Mouse (Mus musculus) intestine, embryonic 15.5 days (tissue): ENCODE results near the gene Glyr1. TPM values are rescaled to one million over a fixed set of nuclear protein-coding genes. Genes with fewer than 3 reads are reported as not detected.

ENCODE experiments used
- ATAC-seq: fragments of 200-750 bp; cut with Nextera tagmentation; 2 replicates; pipeline ENCODE4 v1.8.0; 2017; ENCODE audit warnings: moderate TSS enrichment, moderate library complexity
- H3K27ac ChIP-seq: fragments of 300-500 bp; sonication (generic); 2 replicates; pipeline ENCODE4 v1.5.1; 2015; ENCODE audit warnings: mild to moderate bottlenecking, inconsistent platforms
- H3K27me3 ChIP-seq: fragments of 300-500 bp; sonication (generic); replicated peaks from 2 replicates; pipeline ENCODE4 v1.6.1; 2015; ENCODE audit warnings: inconsistent platforms
- H3K36me3 ChIP-seq: fragments of 300-500 bp; sonication (generic); 2 replicates; pipeline ENCODE4 v1.6.1; 2015; ENCODE audit warnings: inconsistent platforms
- H3K4me1 ChIP-seq: fragments of 300-500 bp; sonication (generic); replicated peaks from 2 replicates; pipeline ENCODE4 v1.6.1; 2015; ENCODE audit warnings: inconsistent platforms
- H3K4me2 ChIP-seq: fragments of 300-500 bp; sonication (generic); replicated peaks from 2 replicates; pipeline ENCODE4 v1.6.1; 2015; ENCODE audit warnings: mild to moderate bottlenecking, inconsistent platforms
- H3K4me3 ChIP-seq: fragments of 300-500 bp; sonication (generic); replicated peaks from 2 replicates; pipeline ENCODE4 v1.5.1; 2015; ENCODE audit warnings: inconsistent platforms
- H3K9ac ChIP-seq: fragments of 300-500 bp; sonication (generic); 2 replicates; pipeline ENCODE4 v1.6.1; 2015; ENCODE audit warnings: inconsistent platforms
- H3K9me3 ChIP-seq: fragments of 300-500 bp; sonication (generic); 2 replicates; pipeline ENCODE4 v1.6.1; 2016; ENCODE audit warnings: inconsistent platforms
- WGBS: fragments of 180-500 bp; shearing (Covaris S2); methylation state at CpG from one replicate; pipeline ENCODE4 v1.1.7; 2015; 5-methylcytosine and 5-hydroxymethylcytosine counted together
- polyA plus RNA-seq: library from polyadenylated mRNA; unstranded; fragments of >200 nt; fragmentation: Nextera tagmentation; extraction: Ambion mirVana; gene quantifications from 2 replicates; pipeline ENCODE4 v1.2.1, GENCODE M21; 2015

The Glyr1 gene
- polyA plus RNA-seq, 1 experiment from 2014 or later = 136 TPM

DNA sequence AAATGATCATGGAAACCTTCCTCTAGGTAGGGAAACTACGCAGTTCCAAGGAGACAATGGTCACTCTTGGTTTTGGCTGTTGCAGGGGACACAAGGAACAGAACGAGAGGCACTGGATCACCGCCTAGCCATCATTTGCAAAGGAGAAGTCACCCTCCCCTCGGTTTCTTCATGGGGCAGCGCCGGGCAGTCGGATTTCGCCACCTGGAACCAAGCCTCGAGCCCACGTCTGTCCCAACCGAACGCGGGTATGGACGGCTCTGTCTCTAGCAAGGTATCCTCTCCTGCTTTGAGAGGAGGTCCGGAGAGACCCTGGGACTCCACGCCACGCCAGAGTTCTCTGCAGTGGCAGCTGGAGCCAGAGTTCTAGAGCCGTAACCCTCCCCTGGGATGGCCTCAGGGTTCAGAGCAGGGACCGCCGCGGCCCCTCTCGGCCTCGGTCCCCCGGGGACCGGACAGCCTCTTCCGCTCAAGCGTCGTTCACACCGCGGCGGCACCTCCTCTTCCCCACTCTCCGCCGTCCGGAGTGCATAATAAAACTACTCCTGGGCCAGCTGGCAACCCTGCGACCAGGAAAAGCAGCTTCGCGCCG is 385 bp downstream of the Glyr1 start:
- peak; percentile 62 for ATAC-seq
- peak overlapping the region; percentile 97 for H3K9ac ChIP-seq
- peak overlapping the region; percentile 98 for H3K4me3 ChIP-seq
- under 1% methylated on average over 38 of the region's 38 CpGs for WGBS
- 0 out of 2 replicates have a peak, but pooled peaks cover 7% of the 10 kb centered on the region for H3K4me1 ChIP-seq
- peaks cover 18% of the 10 kb centered on the region for H3K36me3 ChIP-seq
- H3K27ac ChIP-seq = peak overlapping the region; percentile 88
- no peaks in the 10 kb centered on the region for H3K9me3 ChIP-seq
- peak overlapping the region; percentile 76 for H3K4me2 ChIP-seq
- no peaks in the 10 kb centered on the region for H3K27me3 ChIP-seq

- H3K36me3 ChIP-seq = peaks cover 22% of the 10 kb centered on the region
- 90% methylated on average over 3 of the region's 3 CpGs for WGBS
Observed at GRCm38 (mm10) chr16:5045322-5045721, 4.3 kb downstream of the Glyr1 start.

GRCm38 (mm10) chr16:5036649-5037234 is 12.9 kb downstream of the Glyr1 start:
- WGBS = 86% methylated on average over 5 of the region's 5 CpGs
- no peaks in the 10 kb centered on the region for H3K9me3 ChIP-seq
- H3K27me3 ChIP-seq = no peaks in the 10 kb centered on the region
- H3K27ac ChIP-seq = no peak overlapping the region
- no peak overlapping the region for H3K4me3 ChIP-seq
- H3K9ac ChIP-seq = no peak overlapping the region
- H3K36me3 ChIP-seq = peaks cover 43% of the 10 kb centered on the region
- no peaks in the 10 kb centered on the region for H3K4me1 ChIP-seq
- H3K4me2 ChIP-seq = no peak overlapping the region
- ATAC-seq = no peak

More at GRCm38 (mm10) chr16:5045322-5045721, 4.3 kb downstream of the Glyr1 start:
- no peak overlapping the region for H3K4me3 ChIP-seq
- H3K4me1 ChIP-seq = 0 out of 2 replicates have a peak, but pooled peaks cover 5% of the 10 kb centered on the region
- no peak overlapping the region for H3K4me2 ChIP-seq
- no peak overlapping the region for H3K9ac ChIP-seq
- H3K9me3 ChIP-seq = no peaks in the 10 kb centered on the region
- H3K27me3 ChIP-seq = no peaks in the 10 kb centered on the region
- ATAC-seq = no peak
- no peak overlapping the region for H3K27ac ChIP-seq

DNA sequence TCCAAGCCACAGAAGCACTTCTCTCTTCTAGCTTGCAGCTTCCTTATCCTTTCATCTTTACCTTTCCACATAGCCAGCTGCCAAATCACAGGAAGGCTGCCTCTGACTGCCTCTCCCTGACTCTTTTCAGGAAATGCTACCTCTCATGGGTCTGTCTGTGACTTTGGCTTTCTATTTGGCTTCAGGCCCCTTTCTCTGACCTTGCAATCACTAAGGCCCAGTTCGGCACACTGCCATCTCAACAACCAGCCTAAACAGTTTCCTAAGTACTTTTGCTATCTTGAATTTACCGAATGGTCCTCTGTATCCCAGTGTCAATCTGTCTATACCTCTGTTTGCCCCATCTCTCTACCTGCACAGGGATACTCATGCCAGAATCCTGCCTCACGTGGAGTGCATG is 14.1 kb downstream of the Glyr1 start:
- no peaks in the 10 kb centered on the region for H3K9me3 ChIP-seq
- no peak overlapping the region for H3K27ac ChIP-seq
- no peak for ATAC-seq
- H3K4me2 ChIP-seq = no peak overlapping the region
- no peak overlapping the region for H3K4me3 ChIP-seq
- no peak overlapping the region for H3K9ac ChIP-seq
- H3K4me1 ChIP-seq = no peaks in the 10 kb centered on the region
- WGBS = 95% methylated on average over 3 of the region's 3 CpGs
- no peaks in the 10 kb centered on the region for H3K27me3 ChIP-seq
- peaks cover 47% of the 10 kb centered on the region for H3K36me3 ChIP-seq

GRCm38 (mm10) chr16:5029847-5030246 is 19.8 kb downstream of the Glyr1 start:
- Histone ChIP-seq H3K4me3 (no peak overlapping the region), H3K9me3 (no peaks in the 10 kb centered on the region), H3K36me3 (peaks cover 62% of the 10 kb centered on the region), H3K27me3 (no peaks in the 10 kb centered on the region), H3K27ac (no peak overlapping the region), H3K9ac (no peak overlapping the region), H3K4me1 (no peaks in the 10 kb centered on the region), H3K4me2 (no peak overlapping the region)
- WGBS = 59% methylated on average over 2 of the region's 2 CpGs
- peak; percentile 59 for ATAC-seq

DNA sequence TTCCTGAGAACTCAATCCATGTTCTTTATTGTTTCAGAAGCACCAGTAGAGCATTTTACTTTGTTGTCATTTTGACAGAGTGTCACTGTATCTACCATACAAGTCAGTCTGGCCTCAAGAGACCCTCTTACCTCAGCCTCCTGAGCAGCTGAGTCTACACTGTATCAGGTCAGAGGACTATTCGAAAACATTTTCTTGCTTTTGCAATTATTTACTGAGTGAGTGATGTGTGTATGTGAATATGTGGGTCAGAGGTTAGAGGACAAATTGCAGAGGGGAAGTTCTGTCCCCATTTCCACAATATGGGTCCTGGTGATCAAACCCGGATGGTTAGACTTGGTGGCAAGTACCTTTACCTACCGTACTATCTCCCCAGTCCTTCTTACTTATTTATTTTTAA is 25.6 kb downstream of the Glyr1 start:
- no peak for ATAC-seq
- WGBS = 92% methylated on average over 3 of the region's 3 CpGs
- H3K4me3 ChIP-seq = no peak overlapping the region
- H3K4me1 ChIP-seq = no peaks in the 10 kb centered on the region
- H3K27ac ChIP-seq = no peak overlapping the region
- H3K9me3 ChIP-seq = no peaks in the 10 kb centered on the region
- no peak overlapping the region for H3K9ac ChIP-seq
- H3K36me3 ChIP-seq = peaks cover 55% of the 10 kb centered on the region
- no peak overlapping the region for H3K4me2 ChIP-seq
- H3K27me3 ChIP-seq = no peaks in the 10 kb centered on the region

DNA sequence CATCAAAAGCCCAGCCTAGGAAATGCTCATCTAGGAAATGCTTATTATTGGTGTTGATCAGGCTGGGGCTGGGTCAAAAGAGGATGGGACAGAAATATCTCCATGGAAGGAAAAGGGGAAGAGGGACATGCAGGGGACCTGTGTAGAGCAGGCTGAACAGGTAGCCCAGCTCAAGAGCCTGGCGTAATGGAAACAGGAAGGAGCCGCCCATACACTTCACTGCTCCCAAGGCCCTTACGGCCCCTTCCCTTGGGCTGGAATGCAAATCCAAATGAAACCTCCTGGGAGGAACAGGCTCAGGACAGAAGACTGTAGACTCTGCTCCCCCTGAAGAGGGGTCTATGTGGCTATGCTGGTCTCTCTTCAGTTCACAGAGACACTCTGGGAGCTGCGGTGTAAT is 35.1 kb downstream of the Glyr1 start:
- no peak overlapping the region for H3K4me2 ChIP-seq
- 81% methylated on average over 4 of the region's 4 CpGs for WGBS
- peaks cover 12% of the 10 kb centered on the region; the same call in 1 of the 2 replicates for H3K4me1 ChIP-seq
- no peak for ATAC-seq
- no peak overlapping the region; the same call in 1 of the 2 replicates for H3K27ac ChIP-seq
- H3K27me3 ChIP-seq = no peaks in the 10 kb centered on the region
- H3K4me3 ChIP-seq = no peak overlapping the region
- H3K9ac ChIP-seq = no peak overlapping the region
- H3K36me3 ChIP-seq = peaks cover 46% of the 10 kb centered on the region
- H3K9me3 ChIP-seq = no peaks in the 10 kb centered on the region

GRCm38 (mm10) chr16:5013054-5013838 is 36.4 kb downstream of the Glyr1 start, which contains the start of gene Rogdi:
Gene Rogdi (minus strand): TSS chr16:5013553.
- WGBS = under 1% methylated on average over 63 of the region's 63 CpGs
- Histone ChIP-seq H3K27ac (peak within 1 kb of the TSS; percentile 56), H3K4me2 (peak within 1 kb of the TSS; percentile 83), H3K27me3 (no peaks in the 10 kb centered on the region), H3K9ac (peak within 1 kb of the TSS; percentile 66), H3K4me3 (peak within 1 kb of the TSS; percentile 71), H3K36me3 (peaks cover 33% of the 10 kb centered on the region), H3K4me1 (peaks cover 12% of the 10 kb centered on the region; the same call in 1 of the 2 replicates), H3K9me3 (no peaks in the 10 kb centered on the region)
- peak; percentile 97 for ATAC-seq

DNA sequence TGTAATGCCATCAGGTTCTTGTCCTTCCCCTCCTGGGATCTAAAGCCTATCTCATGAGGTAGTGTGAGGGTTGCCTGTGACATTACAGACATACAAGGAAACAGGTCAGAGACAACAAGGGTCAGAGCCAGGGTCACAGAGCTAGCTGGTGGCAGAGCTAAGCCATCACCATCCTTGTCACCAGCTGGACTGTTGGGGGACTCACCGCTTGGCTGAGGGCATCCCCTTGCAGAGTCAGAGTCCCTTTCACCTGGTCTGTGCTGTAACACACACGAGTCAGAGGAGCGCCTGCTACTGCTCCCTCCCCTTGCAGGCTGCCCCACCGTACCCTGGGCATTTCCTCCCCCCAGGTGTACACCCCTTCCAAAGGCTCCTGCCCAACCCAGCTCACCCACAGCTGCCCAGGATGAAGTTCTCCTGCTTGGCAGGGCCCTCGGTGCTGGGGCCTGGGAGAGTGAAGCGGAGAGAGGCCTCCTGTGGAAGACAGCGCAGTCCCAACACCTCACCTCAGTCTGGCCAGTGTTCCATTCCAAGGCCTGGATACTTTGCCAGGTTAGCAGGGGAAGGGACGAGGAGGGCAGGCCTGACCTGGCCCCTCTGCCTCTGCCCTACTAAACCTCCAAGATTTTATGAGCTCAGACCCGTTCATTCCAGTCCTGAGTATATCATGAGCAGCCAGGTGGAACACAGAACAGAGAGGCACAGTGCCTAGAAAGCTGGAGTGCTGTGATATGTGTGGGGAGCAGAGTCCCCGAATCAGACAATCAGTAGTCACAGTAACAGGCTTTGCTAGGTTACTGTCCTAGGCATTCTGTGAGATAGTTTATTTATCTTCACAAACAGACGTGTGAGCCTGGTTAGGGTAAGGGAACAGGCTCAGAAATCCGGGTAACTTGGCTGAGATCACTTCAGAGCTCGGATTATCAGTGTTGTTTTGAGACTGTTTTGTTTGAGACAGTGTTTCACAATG is 37.3 kb downstream of the Glyr1 start:
- Histone ChIP-seq H3K9me3 (no peaks in the 10 kb centered on the region), H3K36me3 (peaks cover 25% of the 10 kb centered on the region), H3K9ac (peak overlapping the region; percentile 66), H3K27ac (no peak overlapping the region), H3K27me3 (no peaks in the 10 kb centered on the region), H3K4me2 (peak overlapping the region; percentile 83), H3K4me1 (peaks cover 12% of the 10 kb centered on the region; the same call in 1 of the 2 replicates), H3K4me3 (peak overlapping the region; percentile 71)
- ATAC-seq = no peak
- WGBS = 44% methylated on average over 13 of the region's 13 CpGs

DNA sequence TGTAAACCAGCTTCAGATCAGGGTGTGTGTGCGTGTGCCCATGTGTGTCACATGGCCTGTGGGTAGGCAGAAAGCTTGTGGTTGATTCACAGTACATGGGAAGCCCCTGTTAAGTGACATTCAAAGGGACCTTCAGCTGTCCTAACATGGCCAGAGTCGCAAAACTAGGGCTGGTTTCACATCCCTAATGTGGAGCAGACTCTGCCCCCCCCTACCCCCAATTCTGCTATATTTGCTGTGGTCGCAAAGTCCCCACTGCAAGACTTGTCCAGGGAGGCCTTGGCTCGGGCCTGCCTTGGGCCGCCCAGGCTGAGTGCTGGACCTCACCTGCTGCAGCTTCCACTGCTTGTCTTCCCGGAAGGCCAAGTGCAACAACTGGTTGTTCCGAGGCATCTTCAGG is 38.4 kb downstream of the Glyr1 start:
- Histone ChIP-seq H3K9me3 (no peaks in the 10 kb centered on the region), H3K27me3 (no peaks in the 10 kb centered on the region), H3K27ac (no peak overlapping the region), H3K36me3 (peaks cover 17% of the 10 kb centered on the region), H3K9ac (no peak overlapping the region), H3K4me2 (no peak overlapping the region), H3K4me1 (peaks cover 12% of the 10 kb centered on the region; the same call in 1 of the 2 replicates), H3K4me3 (no peak overlapping the region)
- ATAC-seq = no peak
- 85% methylated on average over 7 of the region's 7 CpGs for WGBS

DNA sequence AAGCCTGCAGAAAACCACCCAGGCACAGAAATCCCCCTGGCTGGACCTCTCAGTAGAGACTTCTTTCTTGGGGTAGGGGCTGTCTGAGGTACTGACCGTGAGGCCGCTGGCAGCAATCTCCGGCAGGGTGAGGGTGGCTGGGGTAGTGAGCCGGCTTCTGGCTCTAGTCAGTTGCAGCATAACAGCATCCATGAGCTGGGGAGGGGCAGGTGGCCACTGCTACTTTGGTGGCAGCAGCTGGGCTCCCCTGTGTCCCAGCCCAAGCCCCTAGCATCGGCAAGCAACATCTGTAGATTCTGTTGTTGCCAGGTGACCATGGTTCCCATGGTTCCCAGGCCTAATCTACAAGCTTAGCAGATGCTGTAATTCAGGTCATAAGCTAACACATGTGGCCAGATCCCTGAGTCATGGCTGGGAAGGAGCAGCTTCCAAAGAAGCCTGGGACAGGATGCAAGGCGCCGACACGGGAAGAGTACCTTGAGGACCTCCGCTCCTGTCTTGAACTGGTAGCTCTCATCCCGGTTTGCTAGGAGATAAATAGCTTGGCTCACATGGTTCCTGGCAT is 39.2 kb downstream of the Glyr1 start:
- H3K36me3 ChIP-seq = peaks cover 10% of the 10 kb centered on the region
- no peak overlapping the region for H3K4me2 ChIP-seq
- no peak overlapping the region for H3K9ac ChIP-seq
- no peak for ATAC-seq
- H3K4me1 ChIP-seq = peaks cover 12% of the 10 kb centered on the region; the same call in 1 of the 2 replicates
- 85% methylated on average over 10 of the region's 10 CpGs for WGBS
- no peaks in the 10 kb centered on the region for H3K27me3 ChIP-seq
- no peak overlapping the region for H3K4me3 ChIP-seq
- no peak overlapping the region for H3K27ac ChIP-seq
- H3K9me3 ChIP-seq = no peaks in the 10 kb centered on the region
